Mouse (Mus musculus) limb, embryonic 10.5 days (tissue): ENCODE measurements around the gene Ralgapa2. TPM values are rescaled to one million over a fixed set of nuclear protein-coding genes. Genes with fewer than 3 reads are reported as not detected.

Source experiments
- DNase-seq: peaks from one replicate; pipeline ENCODE4 v3.0.0-alpha.2; 2017; ENCODE audit warnings: low spot score
- H3K27ac ChIP-seq: fragments of 300-500 bp; sonication (generic); 2 replicates; pipeline ENCODE4 v1.5.1; 2016; ENCODE audit warnings: mild to moderate bottlenecking
- H3K27me3 ChIP-seq: fragments of 300-500 bp; sonication (generic); 2 replicates; pipeline ENCODE4 v1.6.1; 2016; ENCODE audit warnings: low read depth, mild to moderate bottlenecking; ENCODE audit not compliant: poor library complexity, severe bottlenecking
- H3K36me3 ChIP-seq: fragments of 300-500 bp; sonication (generic); 2 replicates; pipeline ENCODE4 v1.6.1; 2016; ENCODE audit warnings: mild to moderate bottlenecking, moderate library complexity
- H3K4me1 ChIP-seq: fragments of 300-500 bp; sonication (generic); 2 replicates; pipeline ENCODE4 v1.6.1; 2016
- H3K4me3 ChIP-seq: fragments of 300-500 bp; sonication (generic); 2 replicates; pipeline ENCODE4 v1.5.1; 2016; ENCODE audit warnings: mild to moderate bottlenecking, moderate library complexity
- H3K9me3 ChIP-seq: fragments of 300-500 bp; sonication (generic); replicated peaks from 2 replicates; pipeline ENCODE4 v1.6.1; 2016; ENCODE audit warnings: mild to moderate bottlenecking
- WGBS: fragments of 180-500 bp; shearing (Covaris S2); methylation state at CpG from one replicate; pipeline ENCODE4 v1.1.7; 2016; 5-methylcytosine and 5-hydroxymethylcytosine counted together
- polyA plus RNA-seq: library from polyadenylated mRNA; unstranded; fragments of >200 nt; fragmentation: Nextera tagmentation; extraction: Ambion mirVana; gene quantifications from 2 replicates; pipeline ENCODE4 v1.2.1, GENCODE M21; 2016

Ralgapa2 gene
- polyA plus RNA-seq, 1 experiment from 2014 or later, result 9.0 TPM

DNA sequence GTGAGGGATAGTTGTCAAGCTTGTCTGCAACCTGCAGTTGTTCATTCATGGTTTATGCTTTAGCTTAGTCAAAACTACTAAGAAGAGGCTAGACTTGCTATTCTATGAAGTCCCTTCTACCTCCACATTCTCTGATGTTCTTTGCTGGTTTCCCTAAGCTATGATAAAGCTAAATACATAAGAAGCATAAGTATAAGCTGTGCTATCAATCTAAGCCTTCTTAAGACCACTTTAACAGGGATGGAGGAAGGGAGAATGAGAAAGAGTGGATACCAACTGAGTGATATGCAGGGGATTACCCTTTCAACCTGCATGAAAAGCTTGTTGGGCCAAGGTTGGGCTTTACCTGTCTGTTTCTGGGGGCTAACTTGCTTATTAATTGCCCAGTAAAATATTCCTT is 256.5 kb downstream of the Ralgapa2 start:
- no peaks in the 10 kb centered on the region for H3K36me3 ChIP-seq
- H3K27me3 ChIP-seq, result no peaks in the 10 kb centered on the region
- no peaks in the 10 kb centered on the region for H3K4me1 ChIP-seq
- H3K27ac ChIP-seq, result no peak overlapping the region
- H3K9me3 ChIP-seq, result no peaks in the 10 kb centered on the region
- H3K4me3 ChIP-seq, result no peak overlapping the region
- no peak for DNase-seq

DNA sequence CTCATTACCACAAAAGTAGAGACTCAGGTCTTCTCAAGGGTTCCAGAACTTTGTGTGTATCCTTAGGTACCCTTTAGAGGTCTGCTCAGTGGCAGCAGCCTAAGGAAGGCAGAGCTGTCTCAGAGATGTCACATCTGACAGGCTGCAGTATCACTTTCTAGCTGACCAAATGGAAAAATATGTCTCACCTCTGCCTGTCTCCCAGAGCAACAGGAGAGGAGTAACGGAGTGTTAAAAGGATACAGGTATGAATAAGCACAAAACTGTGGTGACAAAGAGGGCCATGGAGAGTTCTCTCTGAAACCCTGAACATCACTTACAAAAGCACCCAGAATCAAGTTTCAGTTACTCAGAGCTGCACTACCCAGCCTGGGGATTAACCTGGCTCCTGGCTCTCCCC is 257.8 kb downstream of the Ralgapa2 start:
- 89% methylated on average over 1 of the region's 1 CpGs for WGBS
- Histone ChIP-seq H3K9me3 (no peaks in the 10 kb centered on the region), H3K4me1 (no peaks in the 10 kb centered on the region), H3K36me3 (no peaks in the 10 kb centered on the region), H3K4me3 (no peak overlapping the region), H3K27ac (no peak overlapping the region), H3K27me3 (no peaks in the 10 kb centered on the region)
- DNase-seq, result no peak

DNA sequence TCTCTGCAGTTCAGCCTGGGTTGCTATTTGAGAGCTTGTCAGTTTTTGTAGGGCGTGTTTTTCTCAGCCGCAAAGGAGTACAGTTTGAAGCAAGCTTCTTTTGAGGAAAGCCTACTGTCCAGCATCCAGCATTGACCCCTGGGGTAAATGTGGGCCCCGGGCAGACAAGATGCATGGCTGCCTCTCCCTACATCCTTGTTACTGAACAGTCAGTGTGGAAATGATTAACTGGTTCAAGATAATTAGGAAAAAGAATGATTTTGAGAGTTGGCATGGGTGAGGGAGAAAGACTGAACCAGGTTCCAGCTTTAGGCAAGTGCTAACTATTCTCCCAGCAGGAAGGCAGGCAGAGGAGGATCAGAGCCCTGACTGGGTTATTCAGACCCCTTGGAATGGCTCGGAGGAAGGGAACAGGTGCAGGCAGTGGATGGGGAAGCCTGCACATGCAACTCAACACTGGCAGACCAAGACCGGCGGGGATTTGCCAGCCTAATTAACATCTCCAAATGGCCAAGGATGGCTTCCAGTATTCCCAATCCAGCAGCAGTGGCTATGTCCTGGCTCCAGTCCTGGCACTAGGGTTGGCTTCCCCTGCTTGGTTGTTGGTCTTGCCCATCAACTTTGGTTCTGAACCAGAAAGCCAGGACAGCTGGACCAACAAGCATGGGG is 261.8 kb downstream of the Ralgapa2 start:
- no peak for DNase-seq
- WGBS, result 79% methylated on average over 6 of the region's 6 CpGs
- peaks cover 10% of the 10 kb centered on the region for H3K4me1 ChIP-seq

DNA sequence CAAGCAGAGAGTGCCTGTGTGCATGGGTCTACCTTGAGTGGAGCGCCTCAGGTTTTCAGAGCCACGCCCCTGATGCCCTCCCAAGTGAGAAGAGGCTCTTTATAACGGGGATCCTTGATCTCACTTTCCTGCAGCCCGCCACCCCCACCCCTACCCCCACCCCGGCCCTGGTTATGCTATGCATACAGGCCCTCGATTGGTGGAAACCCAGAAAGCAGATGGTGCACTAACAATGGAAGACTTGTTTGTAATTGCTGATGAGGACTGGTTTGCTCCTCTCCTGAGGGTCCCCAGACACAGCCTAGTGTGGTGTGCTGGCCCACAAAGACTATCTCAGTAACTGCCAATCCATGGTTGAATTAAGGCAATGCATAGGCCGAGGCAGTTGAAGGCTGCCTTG is 263.1 kb downstream of the Ralgapa2 start:
- H3K9me3 ChIP-seq, result no peaks in the 10 kb centered on the region
- DNase-seq, result no peak
- no peaks in the 10 kb centered on the region for H3K27me3 ChIP-seq
- no peak overlapping the region for H3K4me3 ChIP-seq
- peaks cover 10% of the 10 kb centered on the region for H3K4me1 ChIP-seq
- no peaks in the 10 kb centered on the region for H3K36me3 ChIP-seq
- no peak overlapping the region for H3K27ac ChIP-seq
- WGBS, result 81% methylated on average over 7 of the region's 7 CpGs

More for the DNA sequence above, 261.8 kb downstream of the Ralgapa2 start:
- Histone ChIP-seq H3K27ac (no peak overlapping the region), H3K36me3 (no peaks in the 10 kb centered on the region), H3K4me3 (no peak overlapping the region), H3K27me3 (no peaks in the 10 kb centered on the region), H3K9me3 (no peaks in the 10 kb centered on the region)

DNA sequence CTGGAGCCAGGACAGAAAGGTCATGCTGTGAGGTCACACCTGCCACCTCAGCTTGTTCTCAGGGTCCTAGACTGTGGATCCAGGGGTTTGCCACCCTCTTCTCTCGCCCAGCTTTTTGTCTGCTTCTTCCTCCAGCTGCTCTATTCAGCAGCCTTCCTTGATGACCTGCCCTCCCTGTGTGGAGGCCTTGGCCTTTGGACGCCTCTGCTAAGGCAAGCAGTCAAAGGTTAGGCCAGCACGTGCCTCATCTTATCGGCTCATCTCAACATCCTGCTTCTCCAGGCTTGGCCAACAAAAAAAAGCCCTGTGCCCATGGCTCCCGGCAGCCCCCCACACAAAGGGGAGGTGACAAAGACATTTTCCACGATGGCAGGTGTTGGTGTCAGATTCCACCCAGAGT is 264.6 kb downstream of the Ralgapa2 start:
- Histone ChIP-seq H3K27me3 (no peaks in the 10 kb centered on the region), H3K4me1 (peaks cover 10% of the 10 kb centered on the region), H3K27ac (peak overlapping the region; percentile 37; the same call in 1 of the 2 replicates), H3K36me3 (no peaks in the 10 kb centered on the region), H3K4me3 (no peak overlapping the region), H3K9me3 (no peaks in the 10 kb centered on the region)
- WGBS, result 45% methylated on average over 6 of the region's 6 CpGs
- DNase-seq, result no peak

DNA sequence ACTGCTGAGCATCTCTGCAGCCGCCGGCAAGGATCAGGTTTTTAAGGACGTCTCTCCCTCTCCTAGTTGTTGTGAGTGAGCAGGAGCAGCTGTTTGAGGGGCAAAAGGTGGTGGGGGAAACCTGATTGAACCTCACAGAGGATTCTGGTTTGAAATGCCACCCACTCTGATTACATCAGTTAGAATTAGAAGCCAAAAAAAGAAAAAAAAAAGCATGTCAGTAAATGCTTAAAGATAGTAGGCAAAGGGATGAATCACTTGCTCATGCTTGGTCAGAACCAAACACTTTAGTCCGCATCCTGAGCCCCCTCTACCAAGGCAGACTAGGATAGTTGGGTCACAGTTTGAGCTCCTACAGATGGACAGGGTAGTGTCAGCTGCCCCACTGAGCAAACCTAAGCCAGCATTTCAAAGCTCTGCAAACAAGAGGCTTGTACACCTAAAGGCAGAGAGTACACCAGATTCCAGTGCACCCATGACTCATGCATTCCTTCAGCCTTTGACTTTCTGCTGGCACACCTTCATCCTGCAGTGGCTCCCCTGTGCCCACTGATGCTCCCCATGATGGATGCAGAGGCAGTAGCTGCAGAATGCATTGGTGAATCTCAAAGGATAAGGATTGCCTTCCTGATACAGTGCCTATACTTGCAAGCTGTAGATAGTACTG is 265.6 kb downstream of the Ralgapa2 start:
- no peak overlapping the region for H3K4me3 ChIP-seq
- H3K27ac ChIP-seq, result no peak overlapping the region
- 82% methylated on average over 4 of the region's 4 CpGs for WGBS

DNA sequence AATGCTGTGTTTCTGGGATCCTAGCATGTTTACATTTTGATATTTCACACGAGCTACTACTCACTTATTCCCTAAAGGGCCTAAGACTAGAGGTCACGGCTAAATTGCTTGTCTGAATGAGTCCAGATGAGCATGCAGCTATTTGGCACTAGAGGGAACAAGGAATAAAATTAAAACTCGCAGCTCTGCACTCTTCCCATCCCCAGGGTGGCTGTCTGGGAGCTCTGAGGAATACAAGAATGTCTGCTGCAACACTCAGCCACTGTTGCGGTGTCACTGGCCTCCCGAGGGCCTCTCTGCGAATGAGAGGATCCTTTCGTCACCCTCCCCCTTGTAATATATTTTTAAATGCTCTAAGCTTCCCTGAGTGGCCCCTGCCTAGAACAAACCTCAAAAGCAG is 266.7 kb downstream of the Ralgapa2 start:
- Histone ChIP-seq H3K9me3 (no peaks in the 10 kb centered on the region), H3K36me3 (no peaks in the 10 kb centered on the region), H3K4me3 (no peak overlapping the region), H3K27ac (no peak overlapping the region), H3K27me3 (no peaks in the 10 kb centered on the region), H3K4me1 (peaks cover 10% of the 10 kb centered on the region)
- no peak for DNase-seq
- WGBS, result 77% methylated on average over 7 of the region's 7 CpGs

More for the DNA sequence above, 265.6 kb downstream of the Ralgapa2 start:
- no peaks in the 10 kb centered on the region for H3K9me3 ChIP-seq
- no peak for DNase-seq
- peaks cover 10% of the 10 kb centered on the region for H3K4me1 ChIP-seq
- no peaks in the 10 kb centered on the region for H3K36me3 ChIP-seq
- no peaks in the 10 kb centered on the region for H3K27me3 ChIP-seq

DNA sequence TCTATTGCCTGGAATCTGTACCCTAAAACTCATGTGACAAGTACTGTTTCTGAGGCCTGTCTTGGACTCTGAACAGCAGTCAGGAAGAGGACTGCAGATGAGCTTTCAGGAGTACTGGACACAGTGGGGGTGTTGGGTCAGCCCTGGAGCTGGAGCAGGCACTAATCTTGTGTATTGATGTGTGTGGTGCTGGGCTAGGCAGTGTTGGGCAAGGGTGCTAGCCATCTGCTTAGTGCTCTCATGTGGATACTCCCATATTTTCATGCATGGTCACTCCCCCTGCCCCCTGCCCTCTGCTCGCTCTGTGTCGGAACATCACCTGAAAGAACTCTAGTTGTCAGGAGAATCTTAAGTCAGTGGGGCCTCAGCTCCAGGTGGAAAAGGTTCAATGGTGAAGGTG is 268.1 kb downstream of the Ralgapa2 start:
- DNase-seq, result no peak
- no peaks in the 10 kb centered on the region for H3K9me3 ChIP-seq
- 93% methylated on average over 2 of the region's 2 CpGs for WGBS
- no peak overlapping the region for H3K4me3 ChIP-seq
- H3K27me3 ChIP-seq, result no peaks in the 10 kb centered on the region
- no peak overlapping the region for H3K27ac ChIP-seq
- no peaks in the 10 kb centered on the region for H3K36me3 ChIP-seq
- peaks cover 10% of the 10 kb centered on the region for H3K4me1 ChIP-seq

DNA sequence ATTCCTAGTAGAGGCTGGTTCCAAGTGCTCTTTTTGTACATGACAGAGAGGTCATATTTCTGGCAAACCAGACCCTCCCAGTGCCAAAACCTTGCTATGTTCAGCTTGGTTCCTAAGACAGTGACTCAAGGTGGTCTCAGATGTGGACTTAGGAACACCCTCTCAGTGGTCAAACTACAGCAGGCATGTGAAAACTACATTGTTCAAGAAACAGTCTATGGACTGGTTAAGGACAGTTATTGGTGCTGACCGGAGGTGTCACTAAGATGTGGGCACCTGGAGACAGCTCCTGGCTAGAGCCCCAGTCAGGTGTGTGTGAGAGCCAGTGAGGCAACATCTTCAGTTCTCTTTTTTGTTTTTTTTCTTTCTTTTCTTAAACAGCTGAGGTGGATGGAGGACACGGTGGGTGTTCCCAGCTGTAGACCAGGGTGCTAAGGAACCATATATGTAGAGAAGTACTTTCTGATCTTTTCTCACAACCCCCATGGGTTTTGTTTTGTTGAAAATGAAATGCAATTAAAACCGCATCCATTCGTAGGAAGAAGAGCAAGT is 272.9 kb downstream of the Ralgapa2 start:
- Histone ChIP-seq H3K9me3 (no peaks in the 10 kb centered on the region), H3K27me3 (no peaks in the 10 kb centered on the region), H3K4me1 (no peaks in the 10 kb centered on the region), H3K36me3 (no peaks in the 10 kb centered on the region), H3K27ac (no peak overlapping the region), H3K4me3 (no peak overlapping the region)
- DNase-seq, result no peak
- whole genome bisulfite sequencing, result 94% methylated on average over 4 of the region's 4 CpGs

DNA sequence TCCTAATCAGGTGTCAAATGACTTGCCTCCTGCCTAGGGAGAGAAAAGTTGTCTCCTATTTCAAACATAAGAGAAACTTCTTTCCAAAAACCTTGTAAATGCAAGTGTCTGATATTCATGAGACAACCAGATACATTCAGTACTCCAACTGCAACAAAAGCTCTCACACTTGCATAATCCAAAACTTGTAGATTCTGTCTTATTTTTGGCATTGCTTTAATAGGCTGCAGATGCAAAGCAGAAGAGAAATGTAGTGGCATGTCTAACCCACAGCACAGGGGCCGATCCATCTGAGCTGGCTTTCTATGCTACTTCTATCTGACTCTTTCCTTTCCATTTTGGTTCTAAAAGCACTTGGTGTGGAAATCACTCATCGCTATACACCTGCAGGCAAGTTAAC is 280.7 kb downstream of the Ralgapa2 start:
- Histone ChIP-seq H3K27ac (no peak overlapping the region), H3K4me3 (no peak overlapping the region), H3K27me3 (peaks cover 27% of the 10 kb centered on the region), H3K36me3 (no peaks in the 10 kb centered on the region), H3K9me3 (no peaks in the 10 kb centered on the region), H3K4me1 (no peaks in the 10 kb centered on the region)
- whole genome bisulfite sequencing, result 95% methylated on average over 2 of the region's 2 CpGs
- no peak for DNase-seq

DNA sequence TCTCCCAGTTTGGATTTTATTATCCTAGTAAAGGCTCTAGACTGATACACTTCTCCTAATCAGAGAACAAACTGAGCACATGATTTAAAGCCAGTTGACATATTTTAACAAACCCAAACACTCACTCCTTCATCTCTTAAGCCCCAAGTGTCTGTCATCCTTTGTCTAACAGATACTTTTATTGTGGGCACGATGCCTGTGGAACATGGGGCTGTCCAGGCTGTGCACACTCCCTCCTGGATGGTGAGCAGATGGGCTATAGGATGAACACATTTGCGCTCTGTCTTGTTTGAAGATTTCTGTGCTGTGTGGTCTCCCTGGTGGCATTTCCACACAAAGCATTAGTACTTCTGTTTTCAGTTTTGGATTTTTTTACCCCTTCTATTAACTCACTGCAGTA is 283.7 kb downstream of the Ralgapa2 start:
- Histone ChIP-seq H3K4me3 (no peak overlapping the region), H3K27ac (no peak overlapping the region), H3K4me1 (peaks cover 4% of the 10 kb centered on the region), H3K27me3 (peaks cover 57% of the 10 kb centered on the region), H3K9me3 (no peaks in the 10 kb centered on the region), H3K36me3 (no peaks in the 10 kb centered on the region)
- no peak for DNase-seq
- WGBS, result 76% methylated on average over 2 of the region's 2 CpGs

DNA sequence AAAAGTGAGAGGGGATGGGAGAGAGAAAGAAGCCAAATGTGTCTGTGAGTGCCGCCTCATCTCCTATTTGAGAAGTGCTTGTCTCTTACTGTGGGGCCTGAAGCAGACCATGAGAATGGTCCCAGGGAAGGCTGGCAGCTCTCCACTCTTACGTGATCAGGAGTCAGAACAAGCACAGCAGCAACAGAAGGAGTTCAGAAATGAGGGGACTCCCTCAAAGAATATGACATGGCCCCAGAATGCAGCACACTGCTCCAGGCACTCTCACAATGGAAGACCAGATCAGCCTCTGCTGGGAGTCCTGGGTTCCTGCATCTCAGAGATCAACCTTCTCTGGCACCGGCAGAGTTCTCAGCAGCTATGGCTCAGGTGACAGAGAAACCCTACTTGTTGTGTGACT is 284.5 kb downstream of the Ralgapa2 start:
- 57% methylated on average over 3 of the region's 3 CpGs for WGBS

DNA sequence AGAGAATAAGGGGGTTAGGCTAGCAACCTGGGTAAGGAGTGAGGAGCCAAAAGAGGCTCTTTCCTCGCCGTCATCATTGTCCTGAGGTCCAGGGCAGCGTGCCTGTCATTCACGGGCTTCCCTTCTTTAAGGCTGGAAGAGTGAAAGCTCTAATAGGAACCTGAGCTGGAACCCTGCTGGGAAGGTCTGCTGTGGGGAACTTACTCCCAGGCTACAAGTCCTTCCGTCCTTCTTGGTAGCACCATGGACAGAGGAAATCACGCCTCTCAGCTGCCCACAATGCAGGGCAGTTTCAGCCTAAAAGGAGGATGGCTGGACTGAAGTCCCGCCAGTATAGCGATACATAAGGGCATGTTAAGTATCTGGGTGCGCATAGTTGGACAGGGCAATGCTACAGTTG is 285.7 kb downstream of the Ralgapa2 start:
- Histone ChIP-seq H3K27ac (no peak overlapping the region), H3K9me3 (no peaks in the 10 kb centered on the region), H3K4me1 (peaks cover 24% of the 10 kb centered on the region), H3K27me3 (peaks cover 77% of the 10 kb centered on the region), H3K36me3 (no peaks in the 10 kb centered on the region), H3K4me3 (no peak overlapping the region)
- 6% methylated on average over 9 of the region's 9 CpGs for WGBS
- DNase-seq, result peak; percentile 73

More for the DNA sequence above, 284.5 kb downstream of the Ralgapa2 start:
- peaks cover 65% of the 10 kb centered on the region for H3K27me3 ChIP-seq
- no peak overlapping the region for H3K27ac ChIP-seq
- H3K4me3 ChIP-seq, result no peak overlapping the region
- peaks cover 12% of the 10 kb centered on the region for H3K4me1 ChIP-seq
- H3K9me3 ChIP-seq, result no peaks in the 10 kb centered on the region
- no peak for DNase-seq
- no peaks in the 10 kb centered on the region for H3K36me3 ChIP-seq
